Mouse (Mus musculus): ENCODE results near the gene 4931422A03Rik. TPM values are rescaled to one million over a fixed set of nuclear protein-coding genes. Genes with fewer than 3 reads are reported as not detected.
A peak's percentile ranks its signal among the peaks of the same experiment; 100 is the strongest.
"Not testable (repeated sequence)": the region's sequence is repeated elsewhere in the genome, so short reads cannot be mapped to it uniquely, and the experiment has no call there.

The 4931422A03Rik gene
- polyA plus RNA-seq (2012; fragmentation: generic; extraction: Trizol), result 0.19 TPM

GRCm38 (mm10) chr2:104028139-104028723 is at the start of gene 4931422A03Rik:
Gene 4931422A03Rik (minus strand): TSS chr2:104028361.
- Histone ChIP-seq H3K4me2 (ENCODE audit: low read depth) (peak within 1 kb of the TSS; percentile 87), H3ac (ENCODE audit: control insufficient read depth, insufficient read length) (peak within 1 kb of the TSS; percentile 44), H3K27me3 (ENCODE audit: control insufficient read depth, insufficient read depth, insufficient read length) (peaks cover under 1% of the 10 kb centered on the region), H3K36me3 (ENCODE audit: control insufficient read depth, insufficient read depth) (no peaks in the 10 kb centered on the region), H3K4me3 (peak within 1 kb of the TSS; percentile 94), H3K79me2 (ENCODE audit: control insufficient read depth, insufficient read depth) (peaks cover 18% of the 10 kb centered on the region)
- TF ChIP-seq REST (IDR thresholded peaks at IDR 0.05; ENCODE audit: insufficient read depth, insufficient read length), result no peak
- TF ChIP-seq MYOG (IDR thresholded peaks at IDR 0.05; ENCODE audit: control insufficient read depth in 1 of 3, insufficient read depth in 1 of 3, insufficient read length in 2 of 3, low read depth in 2 of 3), result no peak

- TF ChIP-seq MAX (IDR thresholded peaks at IDR 0.05; ENCODE audit: low read depth), result no peak
- TF ChIP-seq TCF12 (IDR thresholded peaks at IDR 0.05; ENCODE audit: insufficient read depth, poor library complexity, severe bottlenecking), result no peak
- TF ChIP-seq POLR2AphosphoS2 (IDR thresholded peaks at IDR 0.05; ENCODE audit: insufficient read length, low read depth), result no peak
- TF ChIP-seq MYOD1 (IDR thresholded peaks at IDR 0.05; ENCODE audit: control insufficient read depth in 1 of 3, insufficient read length in 2 of 3, low read depth in 2 of 3), result no peak
- no peak for TF ChIP-seq REST (IDR thresholded peaks at IDR 0.05; ENCODE audit: insufficient read depth, insufficient read length)
- TF ChIP-seq TCF3 (IDR thresholded peaks at IDR 0.05; ENCODE audit: insufficient read length, low read depth), result no peak
- no peak for TF ChIP-seq SRF (IDR thresholded peaks at IDR 0.05; ENCODE audit: control insufficient read depth, insufficient read length, low read depth)
- no peak for TF ChIP-seq POLR2A (IDR thresholded peaks at IDR 0.05; ENCODE audit: insufficient read length, low read depth)
- no peak for TF ChIP-seq E2F4 (IDR thresholded peaks at IDR 0.05; ENCODE audit: insufficient read depth)
- no peak for TF ChIP-seq USF1 (IDR thresholded peaks at IDR 0.05; ENCODE audit: low read depth)
- no peak for TF ChIP-seq CEBPB (IDR thresholded peaks at IDR 0.05; ENCODE audit: insufficient read depth, poor library complexity, severe bottlenecking)
- TF ChIP-seq MYOG (IDR thresholded peaks at IDR 0.05; ENCODE audit: control insufficient read depth in 1 of 3, insufficient read depth in 1 of 3, insufficient read length in 2 of 3, low read depth in 2 of 3), result no peak
- no peaks in the 10 kb centered on the region for H3K36me3 ChIP-seq (ENCODE audit: control insufficient read depth, insufficient read depth)
- H3K4me2 ChIP-seq (ENCODE audit: low read depth), result no peak within 1 kb of the TSS
- no peak within 1 kb of the TSS for H3K4me3 ChIP-seq
- H3K79me2 ChIP-seq (ENCODE audit: control insufficient read depth, insufficient read depth), result no peaks in the 10 kb centered on the region
- peaks cover 3% of the 10 kb centered on the region for H3K27me3 ChIP-seq (ENCODE audit: control insufficient read depth, insufficient read depth, insufficient read length)
- H3ac ChIP-seq (ENCODE audit: control insufficient read depth, insufficient read length), result no peak within 1 kb of the TSS
Observed at GRCm38 (mm10) chr2:104069704-104070185, 41.6 kb upstream of the 4931422A03Rik start, which contains the start of gene Cd59b. Gene Cd59b (plus strand): TSS chr2:104069849.

- H3K4me2 ChIP-seq (ENCODE audit: low read depth); H3K36me3 ChIP-seq (ENCODE audit: control insufficient read depth, insufficient read depth); H3ac ChIP-seq (ENCODE audit: control insufficient read depth, insufficient read length); H3K4me3 ChIP-seq; H3K79me2 ChIP-seq (ENCODE audit: control insufficient read depth, insufficient read depth); H3K27me3 ChIP-seq (ENCODE audit: control insufficient read depth, insufficient read depth, insufficient read length): not testable (repeated sequence)
Observed at GRCm38 (mm10) chr2:104068450-104068849, 40.3 kb upstream of the 4931422A03Rik start, which contains the start of gene Gm10799. Gene Gm10799 (minus strand): TSS chr2:104068550.

GRCm38 (mm10) chr2:104065526-104065925 is 37.4 kb upstream of the 4931422A03Rik start, which contains the start of gene Gm10912:
Gene Gm10912 (plus strand): TSS chr2:104065826.
- not testable (repeated sequence) for H3K4me2 ChIP-seq (ENCODE audit: low read depth); H3K4me3 ChIP-seq; H3K36me3 ChIP-seq (ENCODE audit: control insufficient read depth, insufficient read depth); H3K79me2 ChIP-seq (ENCODE audit: control insufficient read depth, insufficient read depth); H3K27me3 ChIP-seq (ENCODE audit: control insufficient read depth, insufficient read depth, insufficient read length); H3ac ChIP-seq (ENCODE audit: control insufficient read depth, insufficient read length)

- TF ChIP-seq POLR2A (IDR thresholded peaks at IDR 0.05; ENCODE audit: insufficient read length, low read depth), result no peak
- no peak for TF ChIP-seq MYOG (IDR thresholded peaks at IDR 0.05; ENCODE audit: control insufficient read depth in 1 of 3, insufficient read depth in 1 of 3, insufficient read length in 2 of 3, low read depth in 2 of 3)
- TF ChIP-seq USF1 (IDR thresholded peaks at IDR 0.05; ENCODE audit: low read depth), result no peak
- no peak for TF ChIP-seq MYOD1 (IDR thresholded peaks at IDR 0.05; ENCODE audit: control insufficient read depth in 1 of 3, insufficient read length in 2 of 3, low read depth in 2 of 3)
- TF ChIP-seq SRF (IDR thresholded peaks at IDR 0.05; ENCODE audit: control insufficient read depth, insufficient read length, low read depth), result no peak
- TF ChIP-seq TCF3 (IDR thresholded peaks at IDR 0.05; ENCODE audit: insufficient read length, low read depth), result no peak
- no peak for TF ChIP-seq POLR2AphosphoS2 (IDR thresholded peaks at IDR 0.05; ENCODE audit: insufficient read length, low read depth)
- TF ChIP-seq REST (IDR thresholded peaks at IDR 0.05; ENCODE audit: insufficient read depth, insufficient read length), result no peak
- no peak for TF ChIP-seq TCF12 (IDR thresholded peaks at IDR 0.05; ENCODE audit: insufficient read depth, poor library complexity, severe bottlenecking)
- TF ChIP-seq E2F4 (IDR thresholded peaks at IDR 0.05; ENCODE audit: insufficient read depth), result no peak
- no peak for TF ChIP-seq MAX (IDR thresholded peaks at IDR 0.05; ENCODE audit: low read depth)
- TF ChIP-seq CEBPB (IDR thresholded peaks at IDR 0.05; ENCODE audit: insufficient read depth, poor library complexity, severe bottlenecking), result no peak
Observed at GRCm38 (mm10) chr2:104064152-104064551, 36.0 kb upstream of the 4931422A03Rik start.

More at GRCm38 (mm10) chr2:104064152-104064551, 36.0 kb upstream of the 4931422A03Rik start:
- Histone ChIP-seq H3K4me2 (ENCODE audit: low read depth) (no peak overlapping the region), H3K27me3 (ENCODE audit: control insufficient read depth, insufficient read depth, insufficient read length) (no peaks in the 10 kb centered on the region), H3ac (ENCODE audit: control insufficient read depth, insufficient read length) (no peak overlapping the region), H3K79me2 (ENCODE audit: control insufficient read depth, insufficient read depth) (no peaks in the 10 kb centered on the region), H3K4me3 (no peak overlapping the region), H3K36me3 (ENCODE audit: control insufficient read depth, insufficient read depth) (no peaks in the 10 kb centered on the region)

Data from myocyte (in vitro differentiated cells).